Mouse (Mus musculus): Measurements from ENCODE around the gene Ang.

Ang gene

GRCm38 (mm10) chr14:51088970-51089673, 1.8 kb upstream of the Ang start:
- DNase-seq (ENCODE audit: low spot score): peak; percentile 100

- no peak for DNase-seq (ENCODE audit: low spot score)
Measured at GRCm38 (mm10) chr14:51089674-51090076, 1.3 kb upstream of the Ang start.

GRCm38 (mm10) chr14:51090077-51090781, 721 bp upstream of the Ang start:
- peak; percentile 96 for DNase-seq (ENCODE audit: low spot score)

GRCm38 (mm10) chr14:51092073-51092620, 1.2 kb downstream of the Ang start:
- DNase-seq (ENCODE audit: low spot score): peak; percentile 10

GRCm38 (mm10) chr14:51093496-51093895, 2.5 kb downstream of the Ang start:
- DNase-seq (ENCODE audit: low spot score): no peak

- no peak for DNase-seq (ENCODE audit: low spot score)
Measured at GRCm38 (mm10) chr14:51094096-51094875, 3.3 kb downstream of the Ang start.

- DNase-seq (ENCODE audit: low spot score): no peak
Measured at GRCm38 (mm10) chr14:51094921-51095320, 4.0 kb downstream of the Ang start.

GRCm38 (mm10) chr14:51095736-51096524, 5.0 kb downstream of the Ang start:
- DNase-seq (ENCODE audit: low spot score): no peak

- peak; percentile 76 for DNase-seq (ENCODE audit: low spot score)
Measured at GRCm38 (mm10) chr14:51098300-51098699, 7.3 kb downstream of the Ang start.

GRCm38 (mm10) chr14:51098921-51099320, 8.0 kb downstream of the Ang start:
- DNase-seq (ENCODE audit: low spot score): no peak

GRCm38 (mm10) chr14:51101284-51101683, 10.3 kb downstream of the Ang start:
- no peak for DNase-seq (ENCODE audit: low spot score)

GRCm38 (mm10) chr14:51103217-51103616, 12.3 kb downstream of the Ang start:
- peak; percentile 71 for DNase-seq (ENCODE audit: low spot score)

GRCm38 (mm10) chr14:51104366-51104765, 13.4 kb downstream of the Ang start:
- no peak for DNase-seq (ENCODE audit: low spot score)

GRCm38 (mm10) chr14:51106449-51106967, 15.6 kb downstream of the Ang start:
- DNase-seq (ENCODE audit: low spot score): no peak

GRCm38 (mm10) chr14:51111966-51112365, 21.0 kb downstream of the Ang start:
- DNase-seq (ENCODE audit: low spot score): no peak

- no peak for DNase-seq (ENCODE audit: low spot score)
Measured at GRCm38 (mm10) chr14:51113476-51113875, 22.5 kb downstream of the Ang start.

- no peak for DNase-seq (ENCODE audit: low spot score)
Measured at GRCm38 (mm10) chr14:51113916-51114560, 23.1 kb downstream of the Ang start, which contains the start of gene Eddm3b. Gene Eddm3b (plus strand): TSS chr14:51114426.

GRCm38 (mm10) chr14:51125684-51126083, 34.7 kb downstream of the Ang start:
- DNase-seq (ENCODE audit: low spot score): no peak

GRCm38 (mm10) chr14:51127648-51128258, 36.8 kb downstream of the Ang start:
- no peak for DNase-seq (ENCODE audit: low spot score)

Measured in embryo, embryonic 10.5 days (tissue).